30 mouse cellular contexts compared by ENCODE assay signal in genomic region chr13:92817357-92817756, GRCm38 (mm10). TPM values are rescaled to one million over a fixed set of nuclear protein-coding genes. Genes with fewer than 3 reads are reported as not detected.
DNase-seq lines count a peak whose midpoint lies in the region; ATAC-seq and TF ChIP-seq lines count a peak whose summit lies in the region.
"Had no signal": no experiment of that assay in that cellular context is flagged by ENCODE, and none has a peak within 500 bp of the region (broad histone marks: within the 10 kb centered on the region; RNA-seq: fewer than 3 reads in every experiment).

No protein-coding gene starts in this region.

- TF ChIP-seq CTCF in intestine, postnatal 0 days (IDR thresholded peaks at IDR 0.05; ENCODE audit: low read depth): no peak

- H3K27ac ChIP-seq in intestine, embryonic 15.5 days: peak overlapping the region; percentile 32; the same call in 1 of the 2 replicates
- no peak overlapping the region for H3K27ac ChIP-seq in intestine, postnatal 0 days (ENCODE audit: low read depth, low read length)
- peak overlapping the region; percentile 64 for H3K27ac ChIP-seq in heart, embryonic 16.5 days (ENCODE audit: low read length)
- H3K27ac ChIP-seq: embryonic facial prominence, embryonic 13.5 days; gastrocnemius, adult 2 months; hindbrain, embryonic 10.5 days; hindbrain, embryonic 15.5 days; left cerebral cortex, adult 2 months; limb, embryonic 13.5 days; lung, embryonic 15.5 days; midbrain, embryonic 13.5 days had no signal

- H3K79me2 ChIP-seq in myocyte (ENCODE audit: control insufficient read depth, insufficient read depth): no peaks in the 10 kb centered on the region

- no peaks in the 10 kb centered on the region for H3K4me1 ChIP-seq in intestine, embryonic 15.5 days (replicated peaks)
- H3K4me1 ChIP-seq in intestine, postnatal 0 days (replicated peaks; ENCODE audit: control insufficient read depth, insufficient read depth, low read length): no peaks in the 10 kb centered on the region
- H3K4me1 ChIP-seq in heart, embryonic 16.5 days (ENCODE audit: control insufficient read depth, insufficient read depth, low read length): peaks cover 27% of the 10 kb centered on the region
- H3K4me1 ChIP-seq: embryonic facial prominence, embryonic 13.5 days; hindbrain, embryonic 10.5 days; hindbrain, embryonic 15.5 days; lung, embryonic 15.5 days; megakaryocyte, embryonic 14.5 days; midbrain, embryonic 13.5 days had no signal

- 44% methylated on average over 3 of the region's 3 CpGs for WGBS in intestine, embryonic 15.5 days
- WGBS in intestine, postnatal 0 days: 53% methylated on average over 3 of the region's 3 CpGs
- WGBS in heart, embryonic 16.5 days: 26% methylated on average over 3 of the region's 3 CpGs

- no peak overlapping the region for H3ac ChIP-seq in myocyte (ENCODE audit: control insufficient read depth, insufficient read length)

- H3K4me2 ChIP-seq in intestine, embryonic 15.5 days (replicated peaks): no peak overlapping the region
- H3K4me2 ChIP-seq in intestine, postnatal 0 days (replicated peaks; ENCODE audit: low read depth): no peak overlapping the region
- H3K4me2 ChIP-seq in heart, embryonic 16.5 days (ENCODE audit: low read depth, low read length): 0 out of 2 replicates have a peak overlapping the region, but pooled peaks have one; percentile 3
- peak overlapping the region; percentile 18 for H3K4me2 ChIP-seq in myocyte (ENCODE audit: low read depth)
- H3K4me2 ChIP-seq: embryonic facial prominence, embryonic 13.5 days; hindbrain, embryonic 15.5 days; limb, embryonic 13.5 days; liver, embryonic 11.5 days; lung, embryonic 15.5 days; midbrain, embryonic 13.5 days had no signal

- no peak for TF ChIP-seq POLR2A in myocyte (IDR thresholded peaks at IDR 0.05; ENCODE audit: insufficient read length, low read depth)

- H3K9ac ChIP-seq in intestine, embryonic 15.5 days: no peak overlapping the region
- no peak overlapping the region for H3K9ac ChIP-seq in intestine, postnatal 0 days (ENCODE audit: low read depth, low read length)
- H3K9ac ChIP-seq in heart, embryonic 16.5 days (ENCODE audit: low read length): no peak overlapping the region
- H3K9ac ChIP-seq: embryonic facial prominence, embryonic 13.5 days; hindbrain, embryonic 15.5 days; limb, embryonic 13.5 days; lung, embryonic 15.5 days; midbrain, embryonic 13.5 days had no signal

- H3K36me3 ChIP-seq in intestine, embryonic 15.5 days: no peaks in the 10 kb centered on the region
- H3K36me3 ChIP-seq in intestine, postnatal 0 days (ENCODE audit: control insufficient read depth, insufficient read depth): no peaks in the 10 kb centered on the region
- H3K36me3 ChIP-seq in heart, embryonic 16.5 days (ENCODE audit: control insufficient read depth, insufficient read depth): no peaks in the 10 kb centered on the region
- H3K36me3 ChIP-seq in myocyte (ENCODE audit: control insufficient read depth, insufficient read depth): no peaks in the 10 kb centered on the region
- H3K36me3 ChIP-seq: embryonic facial prominence, embryonic 13.5 days; hindbrain, embryonic 10.5 days; hindbrain, embryonic 15.5 days; limb, embryonic 13.5 days; lung, embryonic 15.5 days; midbrain, embryonic 13.5 days had no signal

- H3K4me3 ChIP-seq in intestine, embryonic 15.5 days (replicated peaks): no peak overlapping the region
- no peak overlapping the region for H3K4me3 ChIP-seq in intestine, postnatal 0 days (ENCODE audit: low read depth, low read length)
- no peak overlapping the region for H3K4me3 ChIP-seq in heart, embryonic 16.5 days (ENCODE audit: low read length)
- no peak overlapping the region for H3K4me3 ChIP-seq in myocyte
- H3K4me3 ChIP-seq: embryonic facial prominence, embryonic 13.5 days; erythroblast, embryonic 14.5 days; gastrocnemius, adult 2 months; hindbrain, embryonic 10.5 days; hindbrain, embryonic 15.5 days; left cerebral cortex, adult 2 months; limb, embryonic 13.5 days; lung, embryonic 15.5 days; megakaryocyte, embryonic 14.5 days; midbrain, embryonic 13.5 days had no signal

- DNase-seq in heart, adult 8-10 months (ENCODE audit: low spot score): peak; percentile 23
- DNase-seq in heart, postnatal 4 days: no peak
- DNase-seq in cerebellum, postnatal 10 days: no peak
- DNase-seq: adrenal gland, postnatal 14 days; cerebellum, adult 11 months; cerebellum, adult 9-10 months; embryo, embryonic 11 days; gastrocnemius, adult 2 months; gastrocnemius, postnatal 36 days; kidney, adult 2 months; lung, postnatal 4 days; thymus, adult 2 months; thymus, postnatal 36 days had no signal

- no peaks in the 10 kb centered on the region for H3K9me3 ChIP-seq in intestine, embryonic 15.5 days
- H3K9me3 ChIP-seq in intestine, postnatal 0 days (ENCODE audit: control insufficient read depth): no peaks in the 10 kb centered on the region
- no peaks in the 10 kb centered on the region for H3K9me3 ChIP-seq in heart, embryonic 16.5 days (replicated peaks; ENCODE audit: control insufficient read depth, low read length)
- H3K9me3 ChIP-seq: embryonic facial prominence, embryonic 13.5 days; hindbrain, embryonic 10.5 days; hindbrain, embryonic 15.5 days; limb, embryonic 13.5 days; lung, embryonic 15.5 days; megakaryocyte, embryonic 14.5 days; midbrain, embryonic 13.5 days had no signal

- no peaks in the 10 kb centered on the region for H3K27me3 ChIP-seq in intestine, embryonic 15.5 days (replicated peaks)
- H3K27me3 ChIP-seq in intestine, postnatal 0 days (replicated peaks; ENCODE audit: control insufficient read depth, insufficient read depth, low read length): no peaks in the 10 kb centered on the region
- no peaks in the 10 kb centered on the region for H3K27me3 ChIP-seq in heart, embryonic 16.5 days (ENCODE audit: control insufficient read depth, insufficient read depth, low read length)
- no peaks in the 10 kb centered on the region for H3K27me3 ChIP-seq in myocyte (ENCODE audit: control insufficient read depth, insufficient read depth, insufficient read length)
- H3K27me3 ChIP-seq: embryonic facial prominence, embryonic 13.5 days; hindbrain, embryonic 15.5 days; limb, embryonic 13.5 days; lung, embryonic 15.5 days; midbrain, embryonic 13.5 days had no signal

- ATAC-seq in intestine, embryonic 15.5 days: no peak
- no peak for ATAC-seq in intestine, postnatal 0 days
- peak; percentile 73; the same call in 1 of the 2 replicates for ATAC-seq in heart, embryonic 16.5 days (replicated peaks; ENCODE audit: extremely low read depth, insufficient read depth, low FRiP score)
- ATAC-seq: CD4-positive, CD25-positive, alpha-beta regulatory T cell, adult 4 months; forebrain, embryonic 16.5 days; inflammation-experienced regulatory T-cells, adult 6 months; midbrain, embryonic 13.5 days had no signal

TF ChIP-seq in myocyte, 11 proteins besides CTCF, POLR2A, EP300 and RAD21:
- TF ChIP-seq MYOG (IDR thresholded peaks at IDR 0.05; ENCODE audit: control insufficient read depth in 1 of 3, insufficient read depth in 1 of 3, insufficient read length in 2 of 3, low read depth in 2 of 3) (no peak), MYOD1 (IDR thresholded peaks at IDR 0.05; ENCODE audit: control insufficient read depth in 1 of 3, insufficient read length in 2 of 3, low read depth in 2 of 3) (no peak), REST (IDR thresholded peaks at IDR 0.05; ENCODE audit: insufficient read depth, insufficient read length) (no peak), MAX (IDR thresholded peaks at IDR 0.05; ENCODE audit: low read depth) (no peak), TCF3 (IDR thresholded peaks at IDR 0.05; ENCODE audit: insufficient read length, low read depth) (no peak), CEBPB (IDR thresholded peaks at IDR 0.05; ENCODE audit: insufficient read depth, poor library complexity, severe bottlenecking) (no peak), TCF12 (IDR thresholded peaks at IDR 0.05; ENCODE audit: insufficient read depth, poor library complexity, severe bottlenecking) (no peak), POLR2AphosphoS2 (IDR thresholded peaks at IDR 0.05; ENCODE audit: insufficient read length, low read depth) (no peak), USF1 (IDR thresholded peaks at IDR 0.05; ENCODE audit: low read depth) (no peak), E2F4 (IDR thresholded peaks at IDR 0.05; ENCODE audit: insufficient read depth) (no peak), SRF (IDR thresholded peaks at IDR 0.05; ENCODE audit: control insufficient read depth, insufficient read length, low read depth) (no peak)

RNA-seq across cellular contexts. Expression of gene Thbs4, which starts 22.7 kb away (rescaled TPM):
- total RNA-seq in heart, adult 8-10 months (2022): 1 to 10 TPM; 4.5 to 7.9 (median 6.6) TPM
- total RNA-seq in heart, postnatal 4 days (2021): 10 to 100 TPM; 23.8 to 27.2 TPM
- 23.2 TPM in 2 replicates for polyA plus RNA-seq in intestine, embryonic 15.5 days (2015; fragmentation: Nextera tagmentation; extraction: Ambion mirVana)
- 6.3 and 7.1 TPM in 2 replicates for polyA plus RNA-seq in intestine, postnatal 0 days (2015; fragmentation: Nextera tagmentation; extraction: Ambion mirVana)
- 33.5 and 37.5 TPM in 2 replicates for polyA plus RNA-seq in heart, embryonic 16.5 days (2015; fragmentation: Nextera tagmentation; extraction: Ambion mirVana)
- not detected for polyA plus RNA-seq in myocyte (2012; fragmentation: generic; extraction: Trizol)
- polyA plus RNA-seq: CD4-positive, CD25-positive, alpha-beta regulatory T cell, adult 4 months; erythroblast, embryonic 14.5 days; inflammation-experienced regulatory T-cells, adult 6 months had no signal

RNA-seq across cellular contexts. Expression of gene Mtx3, which starts 27.2 kb away (rescaled TPM):
- total RNA-seq in heart, adult 8-10 months (2022): 10 to 100 TPM in 1 of 4 experiments, 1 to 10 TPM in 3; 4.6 to 10.2 (median 6.6) TPM
- total RNA-seq in heart, postnatal 4 days (2021): 10 to 100 TPM; 15.1 to 15.9 TPM
- polyA plus RNA-seq in intestine, embryonic 15.5 days (2015; fragmentation: Nextera tagmentation; extraction: Ambion mirVana): 3.1 and 3.6 TPM in 2 replicates
- 2.1 and 2.8 TPM in 2 replicates for polyA plus RNA-seq in intestine, postnatal 0 days (2015; fragmentation: Nextera tagmentation; extraction: Ambion mirVana)
- 3.0 and 3.1 TPM in 2 replicates for polyA plus RNA-seq in heart, embryonic 16.5 days (2015; fragmentation: Nextera tagmentation; extraction: Ambion mirVana)
- polyA plus RNA-seq in myocyte (2012; fragmentation: generic; extraction: Trizol): 1.9 TPM

Comparison
In these comparisons a context has a peak if more than half of its experiments do, and no peak if none do; other contexts are left out.
1. H3K4me2 ChIP-seq: peak in heart, embryonic 16.5 days (single experiment) and myocyte (single experiment); none in intestine, embryonic 15.5 days (single experiment) and intestine, postnatal 0 days (single experiment).